In genomic region chr4:74242176-74242575, GRCm38 (mm10) we compare ENCODE assay signal across 9 mouse cellular contexts. TPM values are rescaled to one million over a fixed set of nuclear protein-coding genes. Genes with fewer than 3 reads are reported as not detected.
DNase-seq lines count a peak whose midpoint lies in the region; ATAC-seq and TF ChIP-seq lines count a peak whose summit lies in the region.
"Had no signal": no experiment of that assay in that cellular context is flagged by ENCODE, and none has a peak within 500 bp of the region (broad histone marks: within the 10 kb centered on the region; RNA-seq: fewer than 3 reads in every experiment).

TSS of gene Kdm4c (plus strand) at chr4:74242497.

- H3K9me3 ChIP-seq in kidney, embryonic 14.5 days (ENCODE audit: control insufficient read depth, low read length), result no peaks in the 10 kb centered on the region
- no peaks in the 10 kb centered on the region for H3K9me3 ChIP-seq in heart, embryonic 14.5 days (ENCODE audit: control insufficient read depth, low read length)
- no peaks in the 10 kb centered on the region for H3K9me3 ChIP-seq in limb, embryonic 14.5 days (ENCODE audit: control insufficient read depth, low read length)

- no peak within 1 kb of the TSS for H3K4me2 ChIP-seq in kidney, embryonic 14.5 days (replicated peaks; ENCODE audit: low read depth, low read length)
- H3K4me2 ChIP-seq in heart, embryonic 14.5 days (ENCODE audit: low read length), result no peak within 1 kb of the TSS
- no peak within 1 kb of the TSS for H3K4me2 ChIP-seq in limb, embryonic 14.5 days (replicated peaks; ENCODE audit: low read depth, low read length, severe bottlenecking)

- WGBS in kidney, embryonic 14.5 days, result 70% methylated on average over 1 of the region's 1 CpGs
- WGBS in heart, embryonic 14.5 days, result 89% methylated on average over 1 of the region's 1 CpGs
- 87% methylated on average over 1 of the region's 1 CpGs for WGBS in limb, embryonic 14.5 days

- no peak for DNase-seq in kidney, postnatal 36 days
- no peak for DNase-seq in adrenal gland, postnatal 10 days
- no peak for DNase-seq in limb, embryonic 14.5 days (ENCODE audit: low spot score)
- DNase-seq in frontal cortex, postnatal 25 days (ENCODE audit: low spot score in 2 of 2), result no peak
- no peak for DNase-seq in cerebellum, postnatal 36 days
- no peak for DNase-seq in kidney, adult 9 months

- TF ChIP-seq POLR2A in limb, embryonic 14.5 days (IDR thresholded peaks at IDR 0.05; ENCODE audit: borderline replicate concordance, extremely low read depth, insufficient read depth, insufficient read length), result no peak

- H3K4me3 ChIP-seq in kidney, embryonic 14.5 days (ENCODE audit: low read length), result no peak within 1 kb of the TSS
- H3K4me3 ChIP-seq in heart, embryonic 14.5 days (ENCODE audit: control insufficient read depth in 1 of 2, insufficient read depth in 1 of 2, low read depth in 1 of 2, low read length in 2 of 2), result no peak within 1 kb of the TSS
- no peak within 1 kb of the TSS for H3K4me3 ChIP-seq in limb, embryonic 14.5 days (replicated peaks; ENCODE audit: low read length)

- no peak for ATAC-seq in kidney, embryonic 14.5 days (ENCODE audit: low FRiP score, low TSS enrichment)
- ATAC-seq in heart, embryonic 14.5 days (ENCODE audit: insufficient number of reproducible peaks, insufficient read depth, low FRiP score, low read depth), result no peak
- no peak for ATAC-seq in limb, embryonic 14.5 days (ENCODE audit: low FRiP score, low read depth)

- no peak within 1 kb of the TSS for H3K27ac ChIP-seq in kidney, embryonic 14.5 days (ENCODE audit: low read depth, low read length)
- no peak within 1 kb of the TSS for H3K27ac ChIP-seq in heart, embryonic 14.5 days (replicated peaks in 1 of 2; ENCODE audit: control insufficient read depth in 1 of 2, insufficient read depth in 1 of 2, low read depth in 2 of 2, low read length in 2 of 2)
- H3K27ac ChIP-seq in limb, embryonic 14.5 days (replicated peaks; ENCODE audit: low read depth, low read length), result no peak within 1 kb of the TSS
- H3K27ac ChIP-seq: liver, embryonic 14.5 days had no signal

- no peaks in the 10 kb centered on the region for H3K36me3 ChIP-seq in kidney, embryonic 14.5 days (ENCODE audit: control insufficient read depth, insufficient read depth, low read length)
- no peaks in the 10 kb centered on the region for H3K36me3 ChIP-seq in heart, embryonic 14.5 days (ENCODE audit: control insufficient read depth, insufficient read depth, low read length)
- H3K36me3 ChIP-seq in limb, embryonic 14.5 days (ENCODE audit: control insufficient read depth, insufficient read depth, low read length), result no peaks in the 10 kb centered on the region

- H3K4me1 ChIP-seq in kidney, embryonic 14.5 days (ENCODE audit: control insufficient read depth, insufficient read depth, low read length), result no peaks in the 10 kb centered on the region
- H3K4me1 ChIP-seq in heart, embryonic 14.5 days (ENCODE audit: control insufficient read depth in 2 of 2, insufficient read depth in 2 of 2, low read length in 2 of 2), result no peaks in the 10 kb centered on the region
- no peaks in the 10 kb centered on the region for H3K4me1 ChIP-seq in limb, embryonic 14.5 days (ENCODE audit: control insufficient read depth, insufficient read depth, low read length)

- H3K9ac ChIP-seq in kidney, embryonic 14.5 days (ENCODE audit: low read depth, low read length), result no peak within 1 kb of the TSS
- H3K9ac ChIP-seq in heart, embryonic 14.5 days (ENCODE audit: low read length), result no peak within 1 kb of the TSS
- H3K9ac ChIP-seq in limb, embryonic 14.5 days (ENCODE audit: low read depth, low read length, severe bottlenecking), result no peak within 1 kb of the TSS
- H3K9ac ChIP-seq: liver, embryonic 14.5 days had no signal

- no peaks in the 10 kb centered on the region for H3K27me3 ChIP-seq in kidney, embryonic 14.5 days (ENCODE audit: control insufficient read depth, insufficient read depth, low read length)
- H3K27me3 ChIP-seq in heart, embryonic 14.5 days (ENCODE audit: control insufficient read depth, insufficient read depth, low read length), result no peaks in the 10 kb centered on the region
- no peaks in the 10 kb centered on the region for H3K27me3 ChIP-seq in limb, embryonic 14.5 days (ENCODE audit: control insufficient read depth, insufficient read depth, low read length)

RNA-seq across cellular contexts. Expression of gene Kdm4c, which starts in this region (rescaled TPM):
- polyA plus RNA-seq in kidney, embryonic 14.5 days (2014; fragmentation: Nextera tagmentation; extraction: Ambion mirVana), result 7.4 and 17.3 TPM in 2 replicates
- 10 to 100 TPM; 18.3 to 21.3 TPM for total RNA-seq in adrenal gland, postnatal 10 days (2021)
- polyA plus RNA-seq in heart, embryonic 14.5 days (2014; fragmentation: Nextera tagmentation; extraction: Ambion mirVana), result 13.1 and 13.6 TPM in 2 replicates
- 9.4 and 11.6 TPM in 2 replicates for polyA plus RNA-seq in limb, embryonic 14.5 days (2012; rRNA removed)
- 15.9 and 17.8 TPM in 2 replicates for polyA plus RNA-seq in limb, embryonic 14.5 days (2014; fragmentation: Nextera tagmentation; extraction: Ambion mirVana)
